Comparison of ENCODE assay signal across 21 mouse cellular contexts in the genomic region with DNA sequence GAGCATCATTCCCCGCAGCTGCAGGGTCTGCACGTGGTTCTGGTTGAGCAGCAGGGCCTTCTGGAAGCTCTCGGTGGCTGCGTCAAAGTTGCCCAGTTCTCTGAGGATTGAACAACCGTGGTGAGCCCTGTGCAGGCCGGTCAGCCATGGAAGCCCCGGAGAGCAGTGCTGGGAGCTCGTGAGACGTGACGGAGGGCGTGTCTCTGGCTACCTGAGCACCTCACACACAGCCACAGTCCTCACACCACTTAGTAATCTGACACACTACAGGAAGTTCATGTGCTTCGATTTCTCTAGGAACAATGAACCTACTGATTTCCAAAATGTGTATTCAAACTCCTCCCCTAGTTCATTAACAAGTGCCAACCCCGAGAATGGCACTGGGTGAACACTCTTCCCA. TPM values are rescaled to one million over a fixed set of nuclear protein-coding genes. Genes with fewer than 3 reads are reported as not detected.
A peak's percentile ranks its signal among the peaks of the same experiment; 100 is the strongest.
DNase-seq lines count a peak whose midpoint lies in the region; ATAC-seq and TF ChIP-seq lines count a peak whose summit lies in the region.
"Had no signal": no experiment of that assay in that cellular context is flagged by ENCODE, and none has a peak within 500 bp of the region (broad histone marks: within the 10 kb centered on the region; RNA-seq: fewer than 3 reads in every experiment).

No protein-coding gene starts in this region.

- ATAC-seq in lung, embryonic 14.5 days (ENCODE audit: insufficient read depth): no peak
- peak; percentile 62; the same call in 1 of the 2 replicates for ATAC-seq in lung, embryonic 16.5 days (ENCODE audit: low read depth)
- ATAC-seq in lung, postnatal 0 days: no peak
- ATAC-seq: activated CD4-positive, CD25-positive, alpha-beta regulatory T cell, adult 4 months; CD4-positive, CD25-positive, alpha-beta regulatory T cell, adult 4 months; Patski had no signal

- H3K27ac ChIP-seq in lung, embryonic 14.5 days (ENCODE audit: low read depth): no peak overlapping the region
- H3K27ac ChIP-seq in lung, embryonic 16.5 days (ENCODE audit: low read length): no peak overlapping the region; the same call in 1 of the 2 replicates
- no peak overlapping the region for H3K27ac ChIP-seq in lung, postnatal 0 days (ENCODE audit: low read length)

- no peak for TF ChIP-seq EP300 in lung, postnatal 0 days (IDR thresholded peaks at IDR 0.05)

- no peak overlapping the region for H3K4me2 ChIP-seq in lung, embryonic 14.5 days
- peak overlapping the region; percentile 16; the same call in 1 of the 2 replicates for H3K4me2 ChIP-seq in lung, embryonic 16.5 days (ENCODE audit: low read depth, low read length)
- H3K4me2 ChIP-seq in lung, postnatal 0 days (replicated peaks; ENCODE audit: low read depth, low read length): no peak overlapping the region

- no peak for TF ChIP-seq POLR2A in lung, adult 2 months (IDR thresholded peaks at IDR 0.05; ENCODE audit: borderline replicate concordance, extremely low read depth, low read depth, low read length)

- 66% methylated on average over 13 of the region's 13 CpGs for WGBS in lung, embryonic 14.5 days
- WGBS in lung, adult 2 months: 75% methylated on average over 13 of the region's 13 CpGs
- 63% methylated on average over 13 of the region's 13 CpGs for WGBS in lung, embryonic 16.5 days
- 62% methylated on average over 13 of the region's 13 CpGs for WGBS in lung, postnatal 0 days

- H3K4me3 ChIP-seq in lung, embryonic 14.5 days (ENCODE audit: low read depth, low read length): no peak overlapping the region
- H3K4me3 ChIP-seq in lung, adult 2 months (replicated peaks; ENCODE audit: extremely low read depth, low read depth, low read length): no peak overlapping the region
- H3K4me3 ChIP-seq in lung, embryonic 16.5 days (ENCODE audit: low read length): no peak overlapping the region; the same call in 1 of the 2 replicates
- H3K4me3 ChIP-seq in lung, postnatal 0 days (ENCODE audit: low read depth, low read length): no peak overlapping the region

- H3K9me3 ChIP-seq in lung, embryonic 14.5 days (ENCODE audit: low read depth, low read length): no peaks in the 10 kb centered on the region
- H3K9me3 ChIP-seq in lung, embryonic 16.5 days (ENCODE audit: control insufficient read depth, low read length): no peaks in the 10 kb centered on the region
- H3K9me3 ChIP-seq in lung, postnatal 0 days (ENCODE audit: low read length): no peaks in the 10 kb centered on the region
- H3K9me3 ChIP-seq: G1E had no signal

- no peak overlapping the region for H3K9ac ChIP-seq in lung, embryonic 14.5 days
- no peak overlapping the region for H3K9ac ChIP-seq in lung, embryonic 16.5 days (ENCODE audit: low read length)
- H3K9ac ChIP-seq in lung, postnatal 0 days (replicated peaks; ENCODE audit: low read depth): no peak overlapping the region

- H3K27me3 ChIP-seq in lung, embryonic 14.5 days (ENCODE audit: insufficient read depth, low read length): no peaks in the 10 kb centered on the region
- no peaks in the 10 kb centered on the region for H3K27me3 ChIP-seq in lung, embryonic 16.5 days (ENCODE audit: control insufficient read depth, insufficient read depth, low read depth, low read length)
- no peaks in the 10 kb centered on the region for H3K27me3 ChIP-seq in lung, postnatal 0 days (replicated peaks; ENCODE audit: insufficient read depth, low read length)
- H3K27me3 ChIP-seq: CH12.LX, Patski had no signal

- peak; percentile 17 for DNase-seq in lung, embryonic 14.5 days
- DNase-seq in lung, adult 2 months: no peak
- no peak for DNase-seq in lung, adult 18-20 months
- peak; percentile 56 for DNase-seq in lung, postnatal 0 days (ENCODE audit: low spot score)
- DNase-seq in lung, postnatal 4 days: no peak
- DNase-seq: adrenal gland, adult 2 months; adrenal gland, adult 8-10 months; adrenal gland, postnatal 10 days; adrenal gland, postnatal 14 days; adrenal gland, postnatal 25 days; adrenal gland, postnatal 36 days; B cell, adult 2 months; cerebellum, adult 11 months; cerebellum, adult 11-12 months; cerebellum, adult 18-20 months had no signal

- peaks cover 37% of the 10 kb centered on the region; the same call in 1 of the 2 replicates for H3K36me3 ChIP-seq in lung, embryonic 14.5 days (ENCODE audit: insufficient read depth)
- H3K36me3 ChIP-seq in lung, embryonic 16.5 days (ENCODE audit: control insufficient read depth, insufficient read depth, low read length): peaks cover under 1% of the 10 kb centered on the region; the same call in 1 of the 2 replicates
- no peaks in the 10 kb centered on the region for H3K36me3 ChIP-seq in lung, postnatal 0 days (ENCODE audit: insufficient read depth, low read length)

- no peaks in the 10 kb centered on the region for H3K4me1 ChIP-seq in lung, embryonic 14.5 days (ENCODE audit: insufficient read depth)
- no peaks in the 10 kb centered on the region for H3K4me1 ChIP-seq in lung, adult 2 months (ENCODE audit: control insufficient read depth, insufficient read depth, low read length)
- peaks cover 3% of the 10 kb centered on the region; the same call in 1 of the 2 replicates for H3K4me1 ChIP-seq in lung, embryonic 16.5 days (replicated peaks; ENCODE audit: control insufficient read depth, insufficient read depth, low read length)
- no peaks in the 10 kb centered on the region for H3K4me1 ChIP-seq in lung, postnatal 0 days (ENCODE audit: insufficient read depth, low read depth, low read length)

- TF ChIP-seq CTCF in lung, embryonic 14.5 days (IDR thresholded peaks at IDR 0.05; ENCODE audit: low read depth): no peak
- TF ChIP-seq CTCF in lung, adult 2 months (IDR thresholded peaks at IDR 0.05; ENCODE audit: insufficient read depth, low read length): no peak
- no peak for TF ChIP-seq CTCF in lung, postnatal 0 days (IDR thresholded peaks at IDR 0.05)

RNA-seq across cellular contexts. Expression of gene 2310022B05Rik, which starts 25.7 kb away (rescaled TPM):
- 45.6 and 46.0 TPM in 2 replicates for polyA plus RNA-seq in lung, embryonic 14.5 days (2014; fragmentation: Nextera tagmentation; extraction: Ambion mirVana)
- polyA plus RNA-seq in lung, adult 2 months (2012; rRNA removed): 63.4 and 85.4 TPM in 2 replicates
- polyA plus RNA-seq in lung, embryonic 16.5 days (2015; fragmentation: Nextera tagmentation; extraction: Ambion mirVana): 26.3 and 30.1 TPM in 2 replicates
- 25.2 and 26.0 TPM in 2 replicates for polyA plus RNA-seq in lung, postnatal 0 days (2015; fragmentation: Nextera tagmentation; extraction: Ambion mirVana)

RNA-seq across cellular contexts. Expression of gene Ttc13, which starts 32.9 kb away (rescaled TPM):
- polyA plus RNA-seq in lung, embryonic 14.5 days (2014; fragmentation: Nextera tagmentation; extraction: Ambion mirVana): 52.5 and 54.7 TPM in 2 replicates
- polyA plus RNA-seq in lung, adult 2 months (2012; rRNA removed): 13.4 and 16.4 TPM in 2 replicates
- polyA plus RNA-seq in lung, embryonic 16.5 days (2015; fragmentation: Nextera tagmentation; extraction: Ambion mirVana): 43.0 and 45.7 TPM in 2 replicates
- 24.0 and 30.7 TPM in 2 replicates for polyA plus RNA-seq in lung, postnatal 0 days (2015; fragmentation: Nextera tagmentation; extraction: Ambion mirVana)

RNA-seq across cellular contexts. Expression of gene Arv1, which starts 33.0 kb away (rescaled TPM):
- 26.4 and 27.2 TPM in 2 replicates for polyA plus RNA-seq in lung, embryonic 14.5 days (2014; fragmentation: Nextera tagmentation; extraction: Ambion mirVana)
- polyA plus RNA-seq in lung, adult 2 months (2012; rRNA removed): 15.6 and 15.9 TPM in 2 replicates
- polyA plus RNA-seq in lung, embryonic 16.5 days (2015; fragmentation: Nextera tagmentation; extraction: Ambion mirVana): 18.7 and 19.6 TPM in 2 replicates
- polyA plus RNA-seq in lung, postnatal 0 days (2015; fragmentation: Nextera tagmentation; extraction: Ambion mirVana): 14.6 and 15.0 TPM in 2 replicates

Comparison
In these comparisons a context has a peak if more than half of its experiments do, and no peak if none do; other contexts are left out.
1. DNase-seq: peak in lung, embryonic 14.5 days (single experiment) and lung, postnatal 0 days (single experiment); none in lung, adult 2 months (single experiment), lung, adult 18-20 months (0 of 2) and lung, postnatal 4 days (0 of 2).